Mouse (Mus musculus): ENCODE data around the gene Tspo. TPM values are rescaled to one million over a fixed set of nuclear protein-coding genes. Genes with fewer than 3 reads are reported as not detected.

Tspo gene
- total RNA-seq, 1 experiment from 2014 or later, result 451 TPM

DNA sequence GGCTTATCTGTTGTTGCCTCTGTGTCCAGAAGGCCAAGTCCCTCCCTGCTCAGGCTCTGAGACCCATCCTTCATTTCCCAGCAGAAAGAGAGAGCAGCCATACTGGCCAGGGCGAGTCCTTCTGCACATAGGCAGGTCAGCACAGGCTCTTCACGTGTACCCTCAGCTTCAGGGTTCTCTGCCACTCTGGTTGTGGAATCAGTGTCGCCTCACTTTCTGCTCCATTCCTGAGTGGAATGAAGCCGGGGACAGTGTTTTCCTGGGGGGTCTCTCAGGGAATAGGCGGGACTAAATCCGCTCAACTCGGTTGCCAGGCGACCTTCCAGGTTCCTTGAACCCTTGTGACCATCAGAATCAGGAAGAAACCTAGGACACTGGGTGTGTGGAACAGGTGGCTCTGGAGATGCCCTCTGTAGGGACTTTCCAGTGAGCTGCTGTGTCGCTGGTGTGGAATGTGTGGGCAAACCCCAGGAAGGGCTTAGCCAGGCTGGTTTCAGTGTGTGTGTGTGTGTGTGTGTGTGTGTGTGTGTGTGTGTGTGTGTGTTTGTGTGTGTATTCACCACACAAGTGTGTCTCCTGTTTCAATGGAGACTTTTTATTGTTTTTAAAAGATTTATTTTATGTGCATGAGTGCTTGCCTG lies 21.6 kb upstream of the Tspo start:
- DNase-seq, result no peak

DNA sequence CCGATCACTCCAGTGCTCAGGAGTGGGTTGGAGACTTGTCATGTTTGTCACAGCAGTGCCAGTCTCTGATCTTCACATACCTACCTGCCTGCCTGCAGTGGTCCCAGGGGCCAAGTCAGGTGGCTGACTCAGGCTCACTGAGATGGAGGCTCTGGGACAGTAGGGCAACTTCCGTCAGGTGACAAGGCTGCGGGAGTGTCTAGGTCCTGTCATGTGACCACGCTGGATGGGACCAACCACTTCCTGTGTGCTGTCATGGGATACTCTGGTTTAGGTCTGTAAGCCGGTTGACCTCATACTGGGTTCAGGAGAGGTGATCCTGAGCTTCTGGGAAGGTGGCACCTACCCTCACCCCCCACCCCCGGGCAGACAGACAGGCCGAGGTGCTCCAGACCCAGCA lies 17.4 kb upstream of the Tspo start:
- DNase-seq, result no peak

DNA sequence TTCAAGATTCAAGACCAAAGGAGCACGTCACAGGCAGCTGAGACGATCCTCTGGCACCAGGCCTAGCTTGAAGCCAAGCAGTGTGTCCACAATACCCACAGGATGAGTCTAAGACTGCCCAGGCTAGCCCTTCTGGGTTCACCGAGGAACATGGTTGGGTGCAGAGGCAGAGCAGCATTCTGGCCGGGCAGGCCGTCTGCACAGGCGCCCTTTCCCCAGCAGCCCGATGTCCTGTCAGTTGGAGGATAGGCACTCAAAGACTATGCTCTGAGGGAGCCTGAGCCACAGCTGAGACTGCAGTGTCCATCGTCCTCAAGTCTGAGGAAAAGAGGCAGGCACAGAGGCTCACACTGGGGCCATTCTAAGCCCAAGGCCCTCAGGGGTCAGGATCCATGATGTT lies 16.2 kb upstream of the Tspo start:
- DNase-seq, result no peak

DNA sequence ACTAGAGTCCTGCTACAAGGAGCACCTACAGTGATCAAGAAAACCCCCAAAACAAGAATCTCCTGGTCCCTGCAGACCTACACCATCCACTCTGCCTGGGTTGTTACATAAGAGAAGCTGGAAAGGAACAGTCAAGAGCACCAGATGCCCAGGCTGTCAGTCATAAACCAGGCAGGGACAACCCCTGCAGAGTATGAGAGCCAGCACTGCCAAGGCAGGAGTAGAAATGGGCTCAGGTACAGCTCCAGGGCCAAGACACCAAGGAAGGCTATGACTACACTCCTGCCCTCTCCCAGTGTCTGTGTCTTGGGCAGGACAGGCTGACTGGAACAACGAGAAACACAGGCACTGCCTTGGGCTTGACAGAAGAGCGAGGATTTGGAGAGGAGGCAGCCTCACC lies 13.3 kb upstream of the Tspo start:
- no peak for DNase-seq

DNA sequence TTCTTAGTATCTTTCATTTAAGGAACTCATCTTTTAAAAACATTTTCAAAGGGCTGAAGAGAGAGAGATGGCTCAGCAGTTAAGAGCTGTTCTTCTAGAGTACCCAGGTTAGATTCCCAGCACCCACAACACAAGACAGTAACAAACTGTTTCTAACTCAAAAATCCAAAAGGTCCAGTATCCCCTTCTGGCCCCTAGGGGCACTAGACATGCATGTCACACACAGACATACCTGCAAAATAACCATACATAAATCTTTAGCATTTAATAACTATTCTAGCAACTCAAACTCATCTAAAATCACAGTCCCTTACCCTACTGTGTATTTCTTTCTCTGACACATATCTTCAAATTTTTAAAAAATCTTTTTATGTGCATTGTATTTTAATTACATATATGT lies 9.6 kb upstream of the Tspo start:
- DNase-seq, result no peak

DNA sequence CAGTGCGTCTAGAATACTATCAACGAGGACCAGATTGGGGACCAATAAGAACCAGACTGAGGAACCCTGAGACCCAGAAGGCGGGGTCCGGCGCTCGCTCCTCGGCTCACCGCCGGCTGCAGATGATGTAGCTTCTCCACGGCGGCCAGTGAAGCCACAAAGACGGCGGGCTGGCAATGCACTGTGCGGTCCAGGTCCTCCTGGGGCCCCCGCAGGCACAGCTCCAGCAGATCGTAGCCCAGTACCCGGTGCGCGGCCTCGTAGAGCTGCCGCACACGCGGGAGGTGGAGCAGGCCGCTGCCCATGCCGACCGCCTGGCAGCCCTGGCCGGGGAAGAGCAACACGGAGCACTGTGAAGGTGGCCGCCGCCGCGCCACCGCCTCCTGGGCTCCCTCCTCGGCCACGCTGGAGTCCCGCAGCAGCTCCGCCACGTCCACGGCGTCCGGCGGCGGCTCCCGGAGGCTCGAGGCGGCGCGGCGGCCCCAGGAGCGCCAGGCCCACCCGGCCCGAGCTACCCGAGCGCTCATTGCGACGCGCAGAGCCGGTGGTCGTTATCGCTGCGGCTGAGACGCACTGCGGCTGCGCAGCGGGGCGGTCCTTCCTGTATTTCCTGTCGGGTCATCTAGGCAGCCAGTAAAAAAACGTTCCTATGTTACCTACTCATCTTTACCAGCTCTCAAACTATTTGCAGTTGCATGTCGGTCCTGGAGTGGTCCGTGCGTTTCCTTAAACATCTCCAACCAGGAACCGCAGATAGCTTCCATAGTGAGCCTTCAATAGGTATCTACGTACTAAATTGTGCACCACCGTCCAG lies 8.0 kb upstream of the Tspo start:
- peak; percentile 88 for DNase-seq

DNA sequence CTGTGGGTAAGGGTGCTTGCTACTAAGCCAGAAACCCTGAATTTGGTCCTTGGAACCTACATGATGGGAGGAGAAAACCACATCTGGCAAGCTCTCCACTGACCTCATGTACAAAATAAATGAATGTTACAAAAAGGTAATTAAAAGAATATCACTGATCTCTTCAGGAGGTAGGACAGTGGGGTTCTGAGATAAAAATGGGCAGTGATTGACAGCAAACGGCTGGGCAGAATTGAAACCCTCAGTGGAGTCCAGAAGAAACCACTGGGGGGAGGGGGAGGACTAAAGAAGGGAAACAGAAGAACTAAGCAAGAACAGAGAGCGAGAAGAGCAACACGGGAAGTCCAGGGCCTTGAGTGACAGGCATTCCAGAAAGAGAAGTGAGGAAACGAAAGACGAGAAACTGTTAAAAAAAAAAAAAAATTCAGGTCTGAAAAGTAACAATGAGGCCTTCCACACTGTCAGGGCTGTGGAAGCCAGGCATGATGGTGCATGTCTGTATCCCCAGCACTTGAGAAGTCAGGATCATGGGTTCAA lies 2.4 kb upstream of the Tspo start:
- no peak for DNase-seq

DNA sequence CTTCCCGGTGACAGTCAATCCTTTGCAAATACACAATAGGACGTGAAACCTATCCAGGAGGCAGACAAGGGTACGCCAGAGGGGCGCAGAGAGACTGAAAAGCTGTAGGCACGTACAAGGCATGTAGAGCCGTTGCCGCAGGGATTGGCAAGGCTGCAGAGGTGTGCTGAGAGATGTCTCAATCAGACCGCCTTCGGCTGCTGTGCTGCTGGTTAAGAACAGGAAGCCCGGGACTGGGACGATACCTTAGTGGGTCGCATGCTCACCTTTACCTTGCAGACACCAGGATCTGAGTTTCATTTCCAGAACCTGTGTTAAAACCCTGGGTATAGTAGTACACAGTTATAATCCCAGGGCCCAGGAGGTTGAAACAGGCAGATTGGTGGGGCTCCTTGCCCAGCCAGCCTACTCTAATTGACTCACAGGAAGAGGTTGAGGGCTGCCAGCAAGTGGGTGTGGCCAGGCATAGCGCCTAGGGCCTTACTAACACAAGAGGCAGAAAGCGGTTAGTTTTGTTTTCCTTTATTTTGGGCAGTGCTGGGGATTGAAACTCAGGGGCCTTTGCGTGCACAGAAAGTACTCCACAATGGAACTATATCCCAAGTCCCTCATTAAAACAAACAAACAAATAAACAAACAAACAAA lies 644 bp upstream of the Tspo start:
- peak; percentile 85 for DNase-seq

DNA sequence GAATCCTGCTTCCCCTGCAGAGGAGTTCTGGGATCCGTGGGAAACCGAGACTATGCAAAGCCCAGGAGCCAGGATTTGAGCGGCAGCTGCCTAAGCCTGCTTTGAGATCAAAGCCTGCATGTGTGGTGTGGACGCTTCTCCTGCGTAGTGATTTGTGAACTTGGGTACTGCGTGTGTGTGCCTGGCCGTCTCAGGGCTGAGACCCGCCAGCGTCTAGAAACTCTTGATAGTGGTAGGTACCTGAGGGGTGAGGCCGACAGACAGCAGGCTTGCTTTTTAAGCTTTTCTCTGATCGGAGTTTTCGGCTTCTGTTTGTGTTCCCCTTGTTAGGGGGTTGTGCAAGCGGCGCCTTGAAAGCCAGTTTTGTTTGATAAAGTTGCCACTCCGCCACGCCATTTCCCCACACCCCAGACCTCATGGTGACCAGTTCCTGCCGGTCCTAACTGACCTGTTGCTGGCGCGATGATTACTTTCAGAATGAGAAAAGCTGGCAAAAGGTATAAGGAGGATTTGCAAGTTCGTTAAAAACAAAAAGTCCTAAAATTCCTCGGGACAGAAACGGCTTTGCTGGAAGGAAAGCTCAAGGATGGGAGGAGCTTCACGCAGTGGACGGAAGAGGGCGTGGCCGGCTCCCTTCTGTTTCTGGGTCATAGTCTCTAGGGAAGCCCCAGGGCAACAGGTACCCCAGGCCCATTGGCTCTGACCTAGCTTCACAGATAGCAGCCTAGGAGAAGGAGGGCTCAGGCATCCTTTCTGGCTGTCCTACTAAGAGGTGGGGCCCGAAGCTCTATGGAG lies 662 bp downstream of the Tspo start:
- peak; percentile 64 for DNase-seq

DNA sequence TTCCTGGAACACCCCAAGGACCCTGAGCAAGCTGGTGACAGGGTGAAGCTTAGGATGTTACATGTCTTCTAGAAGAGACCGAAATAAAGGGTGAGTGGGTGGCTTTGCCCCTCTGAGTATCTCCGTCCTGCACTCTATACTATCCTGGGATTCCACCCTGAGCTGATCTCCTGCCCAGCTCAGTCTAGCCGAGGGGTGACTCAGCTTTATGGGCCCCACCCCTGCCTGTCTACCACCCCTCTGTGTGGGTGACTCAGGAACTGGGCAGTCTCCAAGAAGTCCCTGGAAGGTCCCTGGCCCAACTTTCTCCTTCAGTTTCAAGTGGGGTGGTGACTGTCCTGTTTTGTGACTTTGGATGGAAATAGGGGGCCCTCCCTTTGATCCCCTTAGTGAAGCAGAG lies 2.0 kb downstream of the Tspo start:
- DNase-seq, result peak; percentile 82

DNA sequence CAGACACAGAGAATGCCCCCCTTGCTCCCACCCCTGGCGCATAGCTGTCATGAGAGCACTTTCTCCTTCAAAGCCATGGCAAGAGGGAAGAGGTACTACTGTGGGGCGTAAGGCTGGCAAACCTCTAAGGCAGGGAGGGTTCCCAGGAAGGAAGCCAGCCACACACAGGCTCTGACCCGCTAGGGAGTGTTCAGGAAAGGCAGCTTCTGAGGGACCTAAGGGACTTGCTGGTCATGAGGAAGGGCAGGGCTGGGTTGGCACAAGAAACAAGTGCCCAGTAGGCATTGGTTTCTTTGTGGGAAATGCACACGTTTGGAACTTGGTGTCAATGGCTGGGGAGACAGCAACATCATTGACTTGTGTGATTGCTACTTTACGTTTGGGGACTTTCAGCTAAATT lies 2.6 kb downstream of the Tspo start:
- DNase-seq, result no peak

DNA sequence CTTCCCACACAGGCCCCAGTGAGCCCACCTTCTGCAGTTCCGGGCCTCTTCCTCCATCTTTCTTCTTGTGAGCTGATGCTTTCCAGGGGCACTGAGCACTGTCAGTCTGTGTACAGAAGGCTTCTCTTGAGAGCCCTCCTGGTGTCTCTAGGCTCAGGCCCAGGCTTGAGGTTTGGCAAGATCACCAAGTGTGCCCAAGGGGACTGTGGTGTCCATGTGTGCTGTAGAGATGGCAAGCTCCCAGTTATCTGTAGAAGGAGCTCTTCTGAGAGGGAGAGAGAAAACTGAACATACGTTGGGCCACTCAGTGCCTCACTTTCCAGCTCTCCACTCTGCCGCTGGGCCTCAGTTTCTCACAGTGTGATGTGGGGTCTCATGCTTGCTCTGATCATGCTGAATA lies 4.3 kb downstream of the Tspo start:
- no peak for DNase-seq

DNA sequence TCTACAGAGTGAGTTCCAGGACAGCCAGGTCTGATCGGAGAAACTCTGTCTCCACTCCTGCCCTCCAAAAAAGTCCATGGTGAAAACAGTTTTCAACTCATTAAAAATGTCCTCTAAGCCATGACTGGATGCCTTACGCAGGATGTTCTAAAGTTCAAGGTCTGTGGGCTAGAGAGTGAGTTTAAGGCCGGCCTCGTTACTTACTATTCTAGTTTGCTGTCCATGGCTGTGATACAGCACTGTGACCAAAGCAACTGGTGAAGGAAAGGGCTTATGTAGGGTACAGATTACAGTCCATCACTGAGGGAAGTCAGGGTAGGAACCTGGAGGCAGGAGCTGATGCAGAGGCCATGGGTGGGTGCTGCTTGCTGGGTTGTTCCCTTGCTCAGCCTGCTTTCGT lies 5.2 kb downstream of the Tspo start:
- no peak for DNase-seq

DNA sequence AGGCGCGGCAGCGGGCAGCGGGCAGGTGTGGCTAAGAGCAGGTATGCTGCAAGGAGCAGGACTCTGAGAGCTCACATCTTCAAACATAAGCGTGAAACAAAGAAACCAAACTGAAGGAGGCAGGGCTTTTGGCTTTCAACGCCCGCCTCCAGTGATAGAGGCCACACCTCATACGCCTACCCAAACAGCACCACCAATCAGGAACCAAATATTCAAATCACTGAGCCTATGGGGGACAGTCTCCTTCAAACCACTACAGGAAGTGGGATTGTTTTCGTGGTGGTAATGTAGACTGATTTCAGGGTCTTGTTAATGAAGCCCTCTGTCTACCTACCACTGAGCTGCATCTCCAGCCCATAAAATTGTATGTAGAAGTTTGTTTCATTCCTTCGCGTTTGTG lies 6.3 kb downstream of the Tspo start:
- DNase-seq, result no peak

DNA sequence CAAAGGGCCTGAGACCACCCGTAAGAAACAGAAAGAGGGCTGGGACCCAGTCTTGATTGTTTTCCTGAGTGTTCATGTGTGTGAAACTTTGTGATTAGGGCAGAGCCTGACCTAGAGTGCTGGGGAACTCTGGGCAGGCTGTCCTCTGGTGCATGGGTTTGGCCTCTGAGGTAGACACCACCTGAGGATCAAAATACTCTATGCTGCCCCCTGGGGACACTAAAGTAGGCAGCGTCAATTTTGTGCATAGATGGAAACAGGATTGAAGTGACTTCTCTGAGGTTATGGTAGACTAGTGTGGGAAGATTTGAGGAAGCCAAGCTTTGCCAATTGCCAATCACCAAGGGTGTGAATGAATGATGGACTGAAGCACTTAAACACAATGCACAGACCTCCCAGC lies 7.2 kb downstream of the Tspo start:
- no peak for DNase-seq

DNA sequence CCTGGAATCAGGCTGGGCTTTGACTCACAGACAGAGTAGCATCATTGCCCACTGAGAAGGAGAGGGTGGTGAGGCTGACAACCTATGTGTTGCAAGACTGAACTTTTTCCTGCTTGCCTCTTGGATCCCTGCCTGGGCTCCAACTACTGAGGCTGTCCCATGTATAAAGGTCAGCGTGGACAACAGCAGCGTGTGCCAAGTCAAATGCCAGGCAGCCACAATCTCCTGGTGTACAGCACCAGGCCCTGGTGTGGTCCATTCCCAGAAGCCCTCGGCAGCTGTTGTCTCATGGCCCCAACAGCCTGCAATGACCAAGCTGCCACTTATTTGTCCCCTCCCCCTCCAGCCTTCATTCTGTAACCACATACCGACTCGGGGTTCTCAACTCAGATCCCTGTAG lies 8.2 kb downstream of the Tspo start:
- peak; percentile 56 for DNase-seq

DNA sequence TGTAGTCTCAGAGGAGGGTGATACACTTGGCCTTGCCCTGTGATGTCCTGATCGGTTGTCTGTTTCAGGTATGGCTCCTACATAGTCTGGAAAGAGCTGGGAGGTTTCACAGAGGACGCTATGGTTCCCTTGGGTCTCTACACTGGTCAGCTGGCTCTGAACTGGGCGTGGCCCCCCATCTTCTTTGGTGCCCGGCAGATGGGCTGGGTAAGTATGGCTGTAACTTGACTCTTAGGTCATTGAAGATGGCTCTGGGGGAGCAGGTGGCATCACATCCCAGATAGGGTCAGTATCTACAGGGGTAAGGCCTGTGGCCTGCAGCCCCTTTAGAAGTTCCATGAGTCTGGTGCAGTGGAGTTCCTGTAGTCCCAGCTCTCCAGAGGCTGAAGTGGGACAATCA lies 8.7 kb downstream of the Tspo start:
- DNase-seq, result no peak

DNA sequence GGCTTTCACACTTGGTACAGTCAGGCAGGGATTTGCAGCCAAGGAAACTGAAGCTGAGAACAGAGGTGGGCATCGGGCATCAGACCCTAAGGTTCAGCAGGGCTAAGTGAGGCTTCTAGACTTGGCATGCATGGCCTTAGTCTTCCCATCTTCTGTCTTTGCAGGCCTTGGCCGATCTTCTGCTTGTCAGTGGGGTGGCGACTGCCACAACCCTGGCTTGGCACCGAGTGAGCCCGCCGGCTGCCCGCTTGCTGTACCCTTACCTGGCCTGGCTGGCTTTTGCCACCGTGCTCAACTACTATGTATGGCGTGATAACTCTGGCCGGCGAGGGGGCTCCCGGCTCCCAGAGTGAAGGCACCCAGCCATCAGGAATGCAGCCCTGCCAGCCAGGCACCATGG lies 10.2 kb downstream of the Tspo start:
- no peak for DNase-seq

DNA sequence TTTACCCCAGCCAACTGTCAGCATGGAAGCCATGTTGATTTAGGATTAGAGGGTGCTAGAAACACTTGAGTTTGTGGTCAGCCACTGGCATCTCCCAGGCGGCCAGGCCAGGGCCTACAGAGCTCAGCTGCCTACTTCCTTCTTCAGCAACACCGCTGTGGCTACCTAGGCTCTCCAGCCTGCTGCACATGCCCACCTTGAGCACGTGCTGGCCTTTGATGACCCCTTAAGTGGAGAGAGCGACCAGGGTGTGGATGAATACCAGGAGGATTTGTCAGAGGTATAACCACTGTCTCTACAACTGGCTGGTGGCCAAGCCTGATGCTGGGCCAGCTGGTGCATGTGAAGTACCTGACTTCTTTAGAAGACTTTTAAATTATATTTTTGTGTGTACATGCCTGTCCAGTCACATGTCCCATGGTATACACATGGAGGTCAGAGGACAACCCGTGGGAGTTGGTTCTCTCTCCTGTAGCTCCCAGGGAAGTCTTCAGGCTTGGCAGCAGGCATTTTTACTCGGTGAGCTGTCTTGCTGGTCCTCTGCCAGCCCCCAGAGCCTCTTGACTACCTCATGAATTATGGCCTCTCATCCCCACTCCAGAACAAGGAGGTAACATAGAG lies 11.4 kb downstream of the Tspo start:
- DNase-seq, result peak; percentile 76

DNA sequence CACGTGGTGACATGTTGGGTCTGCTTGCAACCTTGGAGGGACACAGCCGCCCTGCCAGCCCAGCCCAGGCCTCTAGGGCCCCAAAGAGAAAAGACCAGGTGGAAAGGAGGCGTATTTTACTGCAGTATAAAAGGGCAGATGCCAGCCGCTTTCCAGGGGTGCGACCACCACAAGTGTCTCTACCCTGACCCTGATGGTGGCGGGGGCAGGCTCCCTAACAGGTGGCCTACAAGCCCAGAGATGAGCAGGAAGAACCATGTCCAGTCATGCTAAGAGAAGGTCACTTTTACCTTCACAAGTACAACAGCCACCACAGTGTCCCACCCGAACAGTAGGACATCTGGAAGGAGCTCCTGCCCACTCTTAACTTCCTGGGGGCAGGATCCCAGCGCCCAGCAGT lies 12.2 kb downstream of the Tspo start:
- DNase-seq, result no peak

DNA sequence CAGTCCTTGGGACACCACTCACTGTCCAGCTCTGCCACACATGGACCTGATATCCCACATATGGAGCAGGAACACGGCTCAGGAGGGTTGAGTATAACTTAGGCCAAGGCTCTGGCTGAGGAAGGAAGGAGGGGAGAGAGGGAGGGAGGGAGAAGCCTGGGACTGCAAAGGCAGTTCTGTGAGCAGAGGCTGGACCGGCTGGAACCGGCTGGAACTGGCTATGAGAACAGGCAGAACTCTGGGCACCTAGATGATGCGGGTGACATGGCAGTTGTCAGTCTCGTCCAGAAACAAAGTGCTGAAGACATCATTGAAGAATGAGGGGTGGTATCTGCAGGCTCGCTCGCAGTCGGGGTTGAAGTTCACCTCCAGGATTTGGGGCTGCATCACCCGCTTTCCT lies 13.3 kb downstream of the Tspo start:
- DNase-seq, result no peak

DNA sequence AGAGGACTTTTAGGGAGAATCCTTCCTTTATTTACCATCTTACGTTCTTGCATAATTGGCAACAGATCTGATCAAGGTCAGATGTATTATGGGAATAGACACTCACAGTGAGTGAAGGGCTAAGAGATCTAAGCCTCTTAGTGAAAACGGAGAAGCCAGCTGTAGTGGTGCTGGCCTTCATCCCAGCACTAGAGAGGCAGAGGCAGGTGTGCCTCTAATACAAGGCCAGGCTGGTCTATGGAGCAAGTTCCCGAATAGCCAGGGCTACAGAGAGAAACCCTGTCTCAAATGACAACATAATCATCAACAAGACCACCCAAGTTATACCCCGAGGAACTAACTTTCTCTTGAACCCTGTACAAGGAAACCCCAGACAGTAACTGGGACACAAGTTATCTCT lies 19.5 kb downstream of the Tspo start:
- DNase-seq, result no peak
